Mouse (Mus musculus): ENCODE data around the gene Gata2.
"Not testable (repeated sequence)": the region's sequence is repeated elsewhere in the genome, so short reads cannot be mapped to it uniquely, and the experiment has no call there.

Gene Gata2

DNA sequence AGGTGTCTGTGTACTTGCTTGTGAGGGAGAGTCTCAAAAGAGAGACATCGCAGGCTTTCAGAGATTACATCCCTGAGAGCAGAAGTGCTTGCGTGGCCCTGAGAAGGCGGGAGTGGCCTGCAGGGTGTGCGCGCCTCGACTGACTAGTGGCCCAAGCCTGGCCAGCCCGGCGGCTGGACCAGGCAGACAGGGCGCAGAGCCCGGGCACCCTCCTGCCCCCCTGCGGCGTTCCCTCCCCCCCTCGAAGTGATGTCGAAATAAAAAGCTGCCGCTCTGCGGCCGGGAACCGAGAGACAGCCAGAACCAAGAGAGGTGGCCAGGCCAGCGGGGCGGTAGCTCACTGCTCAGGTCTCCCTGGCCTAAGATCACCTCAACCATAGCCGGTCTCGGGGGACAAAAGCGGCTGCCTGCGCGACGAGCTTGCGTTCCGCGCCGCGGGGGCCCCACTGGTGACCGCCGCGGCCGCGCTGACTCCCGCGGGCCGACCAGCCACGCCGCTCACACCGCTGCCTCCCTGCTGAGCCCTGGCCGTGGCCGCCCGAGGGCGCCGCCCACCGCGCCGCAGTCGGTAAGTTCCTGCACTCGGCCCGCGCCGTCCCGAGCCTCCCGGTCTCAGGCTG lies at the start of gene Gata2:
Gata2 (plus strand) TSS at position 459 of the 620 bp plus-strand sequence.
- H3K36me3 ChIP-seq (ENCODE audit: control insufficient read depth, insufficient read depth, low read length, poor library complexity, severe bottlenecking): no peaks in the 10 kb centered on the region
- H3K27me3 ChIP-seq (ENCODE audit: control insufficient read depth, insufficient read depth, low read length, poor library complexity, severe bottlenecking): no peaks in the 10 kb centered on the region; the same call in 1 of the 2 replicates

DNA sequence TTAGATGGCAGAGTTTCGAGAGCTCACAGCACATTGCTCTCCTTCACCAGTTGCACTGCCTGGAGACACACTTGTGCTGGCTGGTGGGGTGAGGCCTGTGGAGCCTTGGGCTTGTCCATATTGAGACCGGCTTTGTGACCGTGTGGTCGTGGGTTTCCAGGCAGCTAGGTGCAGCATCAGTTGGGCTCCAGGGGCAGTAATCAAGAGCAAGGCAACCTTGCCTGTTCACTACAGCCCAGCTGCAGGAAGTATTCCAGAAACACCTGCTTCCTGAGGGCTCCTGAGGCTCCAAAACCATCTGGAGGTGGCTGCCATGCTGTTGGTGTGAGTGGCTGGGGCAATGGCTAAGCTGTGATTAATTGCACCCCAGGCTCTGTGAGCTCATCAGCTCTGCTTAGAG lies 47.9 kb upstream of the Gata2 start:
- no peak for DNase-seq (ENCODE audit: low read depth, low spot score)

More for the DNA sequence above, at the start of gene Gata2:
- DNase-seq (ENCODE audit: low read depth, low spot score): no peak

DNA sequence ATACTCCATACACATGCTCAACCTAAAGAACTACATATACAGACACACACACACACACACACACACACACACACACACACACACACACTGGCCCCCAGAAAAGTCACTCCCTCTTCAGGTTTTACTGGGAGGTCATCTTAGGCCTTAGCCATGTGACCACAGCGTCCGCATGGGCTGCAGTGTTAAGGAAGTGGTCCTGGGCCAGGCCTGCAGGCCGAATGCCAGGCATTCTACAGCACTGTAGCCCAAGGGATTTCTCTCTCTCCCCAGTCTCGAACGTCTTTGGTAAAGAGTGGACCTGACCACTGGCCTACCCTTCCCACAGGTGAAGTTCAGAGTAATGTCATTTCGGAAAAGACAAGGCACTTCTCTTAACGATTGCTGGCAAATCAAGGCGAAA lies 47.1 kb upstream of the Gata2 start:
- H3K27me3 ChIP-seq (ENCODE audit: control insufficient read depth, insufficient read depth, low read length, poor library complexity, severe bottlenecking): no peaks in the 10 kb centered on the region
- DNase-seq (ENCODE audit: low read depth, low spot score): no peak
- no peaks in the 10 kb centered on the region for H3K36me3 ChIP-seq (ENCODE audit: control insufficient read depth, insufficient read depth, low read length, poor library complexity, severe bottlenecking)

More for the DNA sequence above, 47.9 kb upstream of the Gata2 start:
- no peaks in the 10 kb centered on the region for H3K36me3 ChIP-seq (ENCODE audit: control insufficient read depth, insufficient read depth, low read length, poor library complexity, severe bottlenecking)
- no peaks in the 10 kb centered on the region for H3K27me3 ChIP-seq (ENCODE audit: control insufficient read depth, insufficient read depth, low read length, poor library complexity, severe bottlenecking)

DNA sequence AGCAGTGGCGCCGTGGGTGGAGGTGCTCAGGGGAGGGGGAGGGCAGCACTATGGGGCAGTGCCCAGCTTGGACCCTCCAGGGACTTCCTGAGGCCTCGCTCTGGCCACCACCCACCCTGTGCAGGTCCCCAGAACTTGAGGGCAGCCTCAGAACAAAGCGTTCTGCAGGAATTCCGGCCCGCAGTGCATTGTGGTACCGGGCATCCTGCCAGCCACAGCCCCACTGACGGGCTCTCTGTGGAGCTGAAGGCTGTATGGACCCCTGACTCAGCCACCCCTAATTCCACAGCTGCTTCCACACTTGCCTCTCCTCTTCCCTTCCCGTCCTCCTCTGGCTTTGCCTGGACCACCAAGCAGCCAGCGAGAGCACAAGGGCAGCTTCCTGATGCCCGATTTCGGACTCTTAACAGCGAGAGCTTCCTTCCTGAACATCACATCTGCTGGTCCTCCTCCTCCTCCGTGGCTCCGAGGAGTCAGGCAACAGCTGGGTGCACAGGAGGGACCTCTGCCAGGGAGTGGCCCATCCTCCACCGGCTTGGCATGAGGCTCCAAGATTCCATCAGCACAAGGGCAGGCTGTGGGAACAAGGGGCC lies 46.2 kb upstream of the Gata2 start:
- Histone ChIP-seq H3K36me3 (ENCODE audit: control insufficient read depth, insufficient read depth, low read length, poor library complexity, severe bottlenecking) (no peaks in the 10 kb centered on the region), H3K27me3 (ENCODE audit: control insufficient read depth, insufficient read depth, low read length, poor library complexity, severe bottlenecking) (no peaks in the 10 kb centered on the region)
- no peak for DNase-seq (ENCODE audit: low read depth, low spot score)

DNA sequence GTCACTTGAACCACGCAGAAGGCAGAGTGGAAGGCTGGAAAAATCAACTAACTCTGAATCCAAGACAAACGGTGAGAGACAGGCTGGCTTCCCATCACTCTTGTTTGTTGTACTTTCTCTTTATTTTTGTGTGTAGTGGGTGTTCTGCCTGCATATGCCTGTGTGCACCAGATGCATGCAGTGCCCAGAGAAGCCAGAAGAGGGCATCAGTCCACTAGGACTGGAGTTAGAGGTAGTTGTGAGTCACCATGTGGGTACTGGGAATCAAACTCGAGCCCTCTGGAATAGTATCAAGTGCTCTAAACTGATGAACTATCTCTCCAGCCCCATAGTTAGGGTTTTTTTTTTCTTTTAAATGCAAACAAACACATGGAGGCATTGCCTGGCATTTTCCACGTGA lies 42.4 kb upstream of the Gata2 start:
- H3K27me3 ChIP-seq (ENCODE audit: control insufficient read depth, insufficient read depth, low read length, poor library complexity, severe bottlenecking): no peaks in the 10 kb centered on the region
- no peaks in the 10 kb centered on the region for H3K36me3 ChIP-seq (ENCODE audit: control insufficient read depth, insufficient read depth, low read length, poor library complexity, severe bottlenecking)
- DNase-seq (ENCODE audit: low read depth, low spot score): no peak

DNA sequence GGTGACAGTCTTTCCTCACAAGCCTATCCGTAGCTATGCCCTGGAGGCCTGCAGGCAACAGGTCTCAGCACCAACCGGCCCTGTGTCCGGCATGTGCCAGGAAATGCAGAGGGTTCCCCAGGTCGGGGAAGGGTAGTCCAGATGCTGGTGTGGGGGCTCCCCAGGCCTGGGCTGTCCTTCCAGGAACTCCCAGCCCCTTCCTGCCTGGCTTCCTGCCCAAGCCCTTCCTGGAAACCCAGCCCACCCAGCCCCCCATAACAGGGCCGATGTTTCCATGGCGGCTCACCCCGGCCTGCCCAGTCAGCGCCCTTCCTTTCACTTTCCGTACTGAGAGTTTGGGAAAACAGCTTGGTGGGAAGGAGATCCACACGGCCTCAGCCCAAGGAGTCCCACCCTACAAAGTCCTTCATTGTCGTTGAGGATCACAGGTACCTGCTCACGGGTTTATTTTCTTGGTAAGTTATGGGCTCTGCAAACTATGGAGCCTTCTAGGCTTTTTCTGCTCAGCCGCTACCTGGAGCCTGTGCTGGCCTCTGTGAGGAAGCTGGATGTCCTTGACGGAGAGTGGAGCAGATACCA lies 41.5 kb upstream of the Gata2 start:
- DNase-seq (ENCODE audit: low read depth, low spot score): no peak
- Histone ChIP-seq H3K36me3 (ENCODE audit: control insufficient read depth, insufficient read depth, low read length, poor library complexity, severe bottlenecking) (no peaks in the 10 kb centered on the region), H3K27me3 (ENCODE audit: control insufficient read depth, insufficient read depth, low read length, poor library complexity, severe bottlenecking) (no peaks in the 10 kb centered on the region)

DNA sequence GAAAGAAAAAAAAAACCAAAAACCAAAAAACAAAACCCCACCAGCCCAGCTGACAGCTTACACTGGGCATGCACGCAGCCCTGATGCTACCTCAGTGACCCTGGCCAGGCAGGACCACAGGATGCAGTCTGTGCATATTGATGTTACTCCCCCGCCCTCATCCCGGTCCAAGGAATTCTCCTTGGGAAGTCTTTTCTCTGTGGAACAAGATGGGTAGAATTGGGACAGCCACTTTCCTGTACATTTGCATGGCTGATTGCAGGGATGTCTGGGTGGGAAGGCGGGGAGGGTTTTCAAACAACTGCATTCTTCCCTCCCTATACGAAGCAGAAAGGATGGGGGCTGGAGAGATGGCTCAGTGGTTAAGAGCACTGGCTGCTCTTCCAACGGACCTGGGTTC lies 40.7 kb upstream of the Gata2 start:
- no peak for DNase-seq (ENCODE audit: low read depth, low spot score)
- no peaks in the 10 kb centered on the region for H3K27me3 ChIP-seq (ENCODE audit: control insufficient read depth, insufficient read depth, low read length, poor library complexity, severe bottlenecking)

DNA sequence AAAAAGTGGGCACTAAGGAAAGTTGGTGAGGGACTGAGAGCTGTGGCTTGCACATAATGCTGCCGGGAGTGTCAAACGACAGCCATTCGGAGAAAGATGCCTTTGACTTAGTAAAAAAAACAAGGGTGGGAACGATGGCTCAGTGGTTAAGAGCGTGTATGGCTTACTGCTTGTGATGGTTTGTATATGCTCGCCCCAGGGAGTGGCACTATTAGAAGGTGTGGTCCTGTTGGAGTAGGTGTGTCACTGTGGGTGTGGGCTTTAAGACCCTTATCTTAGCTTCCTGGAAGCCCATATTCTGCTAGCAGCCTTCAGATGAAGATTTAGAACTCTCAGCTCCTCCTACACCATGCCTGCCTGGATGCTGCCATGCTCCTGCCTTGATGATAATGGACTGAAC lies 38.1 kb upstream of the Gata2 start:
- not testable (repeated sequence) for DNase-seq (ENCODE audit: low read depth, low spot score); H3K36me3 ChIP-seq (ENCODE audit: control insufficient read depth, insufficient read depth, low read length, poor library complexity, severe bottlenecking); H3K27me3 ChIP-seq (ENCODE audit: control insufficient read depth, insufficient read depth, low read length, poor library complexity, severe bottlenecking)

More for the DNA sequence above, 40.7 kb upstream of the Gata2 start:
- no peaks in the 10 kb centered on the region for H3K36me3 ChIP-seq (ENCODE audit: control insufficient read depth, insufficient read depth, low read length, poor library complexity, severe bottlenecking)

DNA sequence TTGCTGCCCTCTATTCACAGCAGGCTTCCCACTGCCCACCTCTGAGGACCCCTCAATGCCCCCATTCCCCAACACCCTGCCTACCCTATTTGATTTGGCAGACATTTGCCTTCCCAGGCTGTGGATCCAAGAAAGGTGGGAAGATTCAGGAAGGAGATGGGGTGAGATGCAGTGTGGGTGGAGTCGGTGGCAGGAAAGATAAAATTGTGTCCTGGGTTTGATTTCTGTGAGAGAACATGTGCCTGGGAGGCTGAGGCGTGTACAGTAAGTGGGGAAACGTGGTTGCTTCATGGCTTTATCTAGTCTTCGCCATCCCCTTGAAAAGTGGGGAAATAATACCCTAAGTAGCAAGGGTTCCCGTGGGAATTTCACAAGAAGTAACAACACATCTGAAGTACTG lies 34.9 kb upstream of the Gata2 start:
- no peaks in the 10 kb centered on the region; the same call in 1 of the 2 replicates for H3K27me3 ChIP-seq (ENCODE audit: control insufficient read depth, insufficient read depth, low read length, poor library complexity, severe bottlenecking)
- no peak for DNase-seq (ENCODE audit: low read depth, low spot score)
- no peaks in the 10 kb centered on the region for H3K36me3 ChIP-seq (ENCODE audit: control insufficient read depth, insufficient read depth, low read length, poor library complexity, severe bottlenecking)

DNA sequence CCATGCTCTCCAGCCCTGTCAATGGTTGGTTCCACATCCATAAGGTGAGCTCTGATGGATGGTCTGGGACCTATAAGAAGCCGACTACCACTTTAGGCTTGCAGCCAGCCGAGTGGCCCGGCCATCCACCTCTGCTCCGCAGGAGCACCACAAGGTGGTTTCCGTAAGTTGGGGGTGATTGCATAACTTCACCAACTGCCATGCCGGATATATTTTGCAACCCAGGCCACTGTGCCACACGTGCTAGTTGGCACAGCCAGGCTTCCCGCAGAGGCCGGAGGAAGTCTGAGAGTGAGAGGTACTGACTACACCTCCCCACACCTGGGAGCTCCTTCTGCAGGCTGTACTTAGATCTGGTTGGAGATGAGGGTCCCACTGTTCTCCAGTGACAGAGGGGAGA lies 27.6 kb upstream of the Gata2 start:
- DNase-seq (ENCODE audit: low read depth, low spot score): no peak
- H3K36me3 ChIP-seq (ENCODE audit: control insufficient read depth, insufficient read depth, low read length, poor library complexity, severe bottlenecking): no peaks in the 10 kb centered on the region
- no peaks in the 10 kb centered on the region for H3K27me3 ChIP-seq (ENCODE audit: control insufficient read depth, insufficient read depth, low read length, poor library complexity, severe bottlenecking)

DNA sequence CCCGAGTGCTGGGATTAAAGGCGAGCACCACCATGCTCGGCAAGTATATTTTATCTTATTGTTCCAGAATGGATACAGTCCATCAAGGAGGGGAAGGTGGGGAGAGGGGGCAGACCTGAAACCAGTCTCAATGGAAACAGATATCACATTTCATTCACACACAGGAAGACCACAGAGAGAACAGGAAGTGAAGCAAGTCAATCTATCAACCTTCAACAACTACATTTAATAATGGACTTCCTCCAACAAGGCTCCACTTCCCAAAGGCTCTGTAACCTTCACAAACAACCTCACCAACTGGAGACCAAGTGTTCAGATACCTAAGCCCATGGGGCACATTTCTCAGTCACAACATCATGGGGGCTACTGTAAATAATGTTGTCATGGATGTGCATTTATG lies 19.5 kb upstream of the Gata2 start:
- Histone ChIP-seq H3K36me3 (ENCODE audit: control insufficient read depth, insufficient read depth, low read length, poor library complexity, severe bottlenecking) (no peaks in the 10 kb centered on the region), H3K27me3 (ENCODE audit: control insufficient read depth, insufficient read depth, low read length, poor library complexity, severe bottlenecking) (no peaks in the 10 kb centered on the region)
- no peak for DNase-seq (ENCODE audit: low read depth, low spot score)

DNA sequence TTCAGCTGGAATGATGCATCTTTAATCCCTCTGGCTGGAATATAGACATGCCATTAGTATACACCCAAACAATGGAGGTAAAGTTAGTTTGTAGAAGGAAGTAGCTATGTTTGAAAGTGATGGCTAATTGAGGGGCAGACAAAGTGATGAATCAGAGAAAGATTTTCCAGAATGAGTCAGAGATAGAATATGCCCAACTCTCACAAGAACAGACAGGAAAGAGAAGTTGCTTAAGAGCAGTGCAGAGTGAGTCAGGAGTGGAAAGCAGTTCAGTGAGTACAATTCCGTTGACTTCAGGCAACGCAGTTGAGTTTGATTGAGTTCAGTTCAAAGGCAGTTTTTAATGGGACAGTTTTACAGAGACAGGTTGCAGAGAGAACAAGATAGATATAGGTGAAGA lies 19.0 kb upstream of the Gata2 start:
- H3K36me3 ChIP-seq (ENCODE audit: control insufficient read depth, insufficient read depth, low read length, poor library complexity, severe bottlenecking): no peaks in the 10 kb centered on the region
- no peaks in the 10 kb centered on the region for H3K27me3 ChIP-seq (ENCODE audit: control insufficient read depth, insufficient read depth, low read length, poor library complexity, severe bottlenecking)
- DNase-seq (ENCODE audit: low read depth, low spot score): no peak

DNA sequence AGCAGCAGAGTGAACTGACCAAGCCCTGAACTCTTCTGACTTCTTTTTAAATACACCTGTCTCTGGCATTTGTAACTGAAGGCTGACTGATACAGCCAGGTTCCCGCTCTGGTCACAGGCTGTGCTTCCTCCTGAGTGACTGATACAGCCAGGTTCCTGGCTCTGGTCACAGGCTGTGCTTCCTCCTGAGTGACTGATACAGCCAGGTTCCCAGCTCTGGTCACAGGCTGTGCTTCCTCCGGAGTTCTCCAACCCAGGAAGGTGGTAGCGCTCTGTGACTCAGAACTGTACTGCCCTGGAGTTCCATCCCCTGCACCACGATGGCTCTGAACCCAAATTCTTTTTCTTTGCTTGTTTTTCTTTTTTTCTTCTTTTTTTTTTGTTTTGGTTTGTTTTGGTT lies 9.0 kb upstream of the Gata2 start:
- H3K27me3 ChIP-seq (ENCODE audit: control insufficient read depth, insufficient read depth, low read length, poor library complexity, severe bottlenecking): no peaks in the 10 kb centered on the region
- DNase-seq (ENCODE audit: low read depth, low spot score): no peak
- no peaks in the 10 kb centered on the region for H3K36me3 ChIP-seq (ENCODE audit: control insufficient read depth, insufficient read depth, low read length, poor library complexity, severe bottlenecking)

DNA sequence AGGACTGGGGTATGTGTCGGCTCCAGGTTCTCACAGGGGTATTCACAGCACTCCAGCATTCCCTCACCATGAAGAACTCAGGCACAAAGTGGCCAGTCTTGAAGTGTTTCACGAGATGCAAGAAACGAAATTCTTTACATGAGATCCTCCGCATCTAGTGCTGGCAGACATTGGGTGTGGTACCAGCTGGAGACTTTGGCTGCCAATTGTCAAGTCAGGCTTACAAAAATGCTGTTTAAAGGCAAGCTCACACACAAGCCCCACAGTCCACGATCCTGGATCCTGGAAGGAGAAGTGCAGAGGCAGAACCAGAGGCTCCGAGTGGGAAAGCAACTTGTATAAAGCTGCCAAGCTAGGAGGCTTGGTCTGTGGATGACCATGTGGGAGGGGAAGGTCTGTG lies 5.5 kb upstream of the Gata2 start:
- no peak for DNase-seq (ENCODE audit: low read depth, low spot score)
- Histone ChIP-seq H3K36me3 (ENCODE audit: control insufficient read depth, insufficient read depth, low read length, poor library complexity, severe bottlenecking) (no peaks in the 10 kb centered on the region), H3K27me3 (ENCODE audit: control insufficient read depth, insufficient read depth, low read length, poor library complexity, severe bottlenecking) (no peaks in the 10 kb centered on the region)

DNA sequence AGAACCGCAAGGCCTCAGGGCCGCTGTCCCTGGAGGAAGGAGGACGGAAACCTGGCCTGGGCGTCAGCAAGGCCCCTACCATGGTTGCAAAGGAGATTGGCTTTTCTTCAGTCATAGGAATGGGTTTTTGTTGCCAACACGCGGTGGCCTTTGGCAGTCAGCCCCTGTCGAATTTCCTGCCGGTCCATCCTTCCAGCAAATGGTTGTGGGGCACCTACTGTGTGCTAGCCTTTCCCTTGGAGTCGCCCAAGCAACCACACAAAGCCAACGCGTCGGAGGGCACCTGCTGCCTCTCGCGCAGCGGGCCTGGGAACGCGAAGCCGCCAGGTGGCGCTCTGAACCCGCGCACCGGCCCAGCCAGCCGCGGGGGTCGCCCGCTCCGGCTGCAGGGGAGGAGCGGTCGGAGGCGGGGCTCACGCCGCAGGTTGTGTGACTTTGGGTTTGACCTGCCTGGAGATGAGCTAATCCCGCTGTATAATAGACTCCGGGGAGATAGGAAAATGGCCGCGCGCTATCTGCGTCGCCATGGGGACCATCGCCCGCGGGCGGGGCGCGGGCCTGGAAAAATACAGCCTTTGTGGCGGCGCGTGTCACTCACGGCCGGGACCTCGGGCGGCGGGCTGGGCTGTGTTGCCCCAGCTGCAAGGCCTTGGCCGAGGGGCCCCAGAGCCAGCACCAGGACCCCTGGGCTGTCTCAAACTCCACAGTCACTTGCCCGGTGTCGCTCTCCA lies 4.2 kb upstream of the Gata2 start:
- H3K27me3 ChIP-seq (ENCODE audit: control insufficient read depth, insufficient read depth, low read length, poor library complexity, severe bottlenecking): no peaks in the 10 kb centered on the region
- no peaks in the 10 kb centered on the region for H3K36me3 ChIP-seq (ENCODE audit: control insufficient read depth, insufficient read depth, low read length, poor library complexity, severe bottlenecking)
- DNase-seq (ENCODE audit: low read depth, low spot score): peak; percentile 57
